Mouse (Mus musculus): Measurements from ENCODE around the gene Macrod2.

DNA sequence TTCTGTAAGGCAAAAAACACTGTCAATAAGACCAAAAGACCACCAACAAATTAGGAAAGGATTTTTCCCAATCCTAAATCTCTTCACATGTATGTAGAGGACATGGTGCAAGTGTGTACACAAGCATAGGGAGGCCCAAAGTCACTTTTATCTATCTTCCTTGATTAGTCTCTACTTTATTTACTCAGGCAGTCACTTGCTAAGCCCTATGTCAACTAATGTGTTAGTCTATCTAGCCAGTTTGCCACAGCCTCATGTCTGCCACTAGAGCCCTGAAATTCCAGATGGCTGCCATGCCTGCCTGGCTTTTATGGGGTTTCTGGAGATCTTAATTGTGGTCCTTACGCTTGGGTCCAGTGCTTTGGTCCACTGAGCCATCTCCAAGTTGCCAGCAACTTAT is 1483.4 kb downstream of the Macrod2 start:
- TF ChIP-seq GATA1 (IDR thresholded peaks at IDR 0.05; ENCODE audit: borderline replicate concordance, low read length) (no peak), FLI1 (IDR thresholded peaks at IDR 0.05; ENCODE audit: low read length) (no peak)

Data from megakaryocyte, embryonic 14.5 days (primary cell).